Mouse (Mus musculus): ENCODE measurements at regions not wholly inside any gene's neighbourhood (a gene's known extent, or its start where the extent isn't known, plus 50 kb on each side); places are given as distances from the start of the nearest gene placed in this dataset.

DNA sequence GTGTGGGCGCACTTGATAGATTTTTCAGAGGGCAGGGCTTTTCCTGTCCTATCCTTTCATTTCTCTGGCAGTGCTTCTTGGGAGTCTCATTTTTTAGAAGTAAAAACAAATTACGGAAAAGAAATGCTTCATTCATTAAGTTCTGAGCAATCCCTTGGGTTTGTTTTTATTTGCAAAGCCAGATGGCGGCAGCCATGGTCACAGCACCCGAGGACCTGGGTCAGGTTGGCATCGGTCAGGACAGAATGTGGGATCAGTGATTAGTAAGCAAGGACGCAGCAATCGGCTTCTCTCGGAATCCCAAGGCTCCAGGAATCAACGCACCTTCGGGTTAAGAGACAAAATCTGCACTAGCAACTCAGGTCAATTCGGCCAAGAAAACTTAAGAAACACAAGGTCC, 70.8 kb upstream of the Gnaq start:
- Histone ChIP-seq H3K9me3 (replicated peaks; ENCODE audit: low read length) (no peaks in the 10 kb centered on the region), H3K36me3 (ENCODE audit: insufficient read depth, low read length) (no peaks in the 10 kb centered on the region), H3K4me1 (replicated peaks; ENCODE audit: insufficient read depth, low read length) (no peaks in the 10 kb centered on the region), H3K4me3 (replicated peaks; ENCODE audit: low read depth, low read length) (no peak overlapping the region), H3K9ac (ENCODE audit: low read depth, low read length) (no peak overlapping the region), H3K27ac (no peak overlapping the region), H3K4me2 (ENCODE audit: low read length) (peak overlapping the region; percentile 44), H3K27me3 (ENCODE audit: insufficient read depth, low read length) (no peaks in the 10 kb centered on the region)
- 36% methylated on average over 11 of the region's 11 CpGs for WGBS
- DNase-seq (ENCODE audit: low spot score) (peak; percentile 72), ATAC-seq (replicated peaks; ENCODE audit: low FRiP score, low read depth) (no peak)
- no peak for TF ChIP-seq CTCF (IDR thresholded peaks at IDR 0.05; ENCODE audit: low read depth)

DNA sequence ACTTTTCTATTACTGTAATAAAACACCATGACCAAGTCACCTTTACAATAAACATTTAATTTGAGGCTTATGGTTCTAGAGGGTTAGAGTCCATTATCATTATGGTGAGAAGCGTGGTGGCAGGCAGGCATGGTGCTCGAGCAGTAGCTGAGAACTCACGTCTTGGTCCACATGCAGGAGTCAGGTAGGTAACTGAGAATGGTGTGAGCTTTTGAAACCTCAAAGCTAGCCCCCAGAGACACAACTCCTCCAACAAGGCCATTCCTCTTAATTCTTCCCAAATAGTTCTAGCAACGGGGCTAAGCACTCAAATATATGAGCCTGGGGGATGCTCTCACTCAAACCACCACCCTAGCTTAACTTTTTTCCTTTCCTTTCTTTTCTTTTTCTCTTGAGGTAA, 73.6 kb upstream of the Gnaq start:
- H3K4me3 ChIP-seq (replicated peaks; ENCODE audit: low read depth, low read length) = no peak overlapping the region
- DNase-seq (ENCODE audit: low spot score) = no peak
- no peak for TF ChIP-seq CTCF (IDR thresholded peaks at IDR 0.05; ENCODE audit: low read depth)
- H3K9ac ChIP-seq (ENCODE audit: low read depth, low read length) = no peak overlapping the region
- no peaks in the 10 kb centered on the region for H3K9me3 ChIP-seq (replicated peaks; ENCODE audit: low read length)
- no peak overlapping the region for H3K4me2 ChIP-seq (ENCODE audit: low read length)
- H3K27ac ChIP-seq = no peak overlapping the region
- H3K36me3 ChIP-seq (ENCODE audit: insufficient read depth, low read length) = no peaks in the 10 kb centered on the region
- 91% methylated on average over 4 of the region's 4 CpGs for WGBS
- ATAC-seq (replicated peaks; ENCODE audit: low FRiP score, low read depth) = no peak
- no peaks in the 10 kb centered on the region for H3K27me3 ChIP-seq (ENCODE audit: insufficient read depth, low read length)
- H3K4me1 ChIP-seq (replicated peaks; ENCODE audit: insufficient read depth, low read length) = no peaks in the 10 kb centered on the region

DNA sequence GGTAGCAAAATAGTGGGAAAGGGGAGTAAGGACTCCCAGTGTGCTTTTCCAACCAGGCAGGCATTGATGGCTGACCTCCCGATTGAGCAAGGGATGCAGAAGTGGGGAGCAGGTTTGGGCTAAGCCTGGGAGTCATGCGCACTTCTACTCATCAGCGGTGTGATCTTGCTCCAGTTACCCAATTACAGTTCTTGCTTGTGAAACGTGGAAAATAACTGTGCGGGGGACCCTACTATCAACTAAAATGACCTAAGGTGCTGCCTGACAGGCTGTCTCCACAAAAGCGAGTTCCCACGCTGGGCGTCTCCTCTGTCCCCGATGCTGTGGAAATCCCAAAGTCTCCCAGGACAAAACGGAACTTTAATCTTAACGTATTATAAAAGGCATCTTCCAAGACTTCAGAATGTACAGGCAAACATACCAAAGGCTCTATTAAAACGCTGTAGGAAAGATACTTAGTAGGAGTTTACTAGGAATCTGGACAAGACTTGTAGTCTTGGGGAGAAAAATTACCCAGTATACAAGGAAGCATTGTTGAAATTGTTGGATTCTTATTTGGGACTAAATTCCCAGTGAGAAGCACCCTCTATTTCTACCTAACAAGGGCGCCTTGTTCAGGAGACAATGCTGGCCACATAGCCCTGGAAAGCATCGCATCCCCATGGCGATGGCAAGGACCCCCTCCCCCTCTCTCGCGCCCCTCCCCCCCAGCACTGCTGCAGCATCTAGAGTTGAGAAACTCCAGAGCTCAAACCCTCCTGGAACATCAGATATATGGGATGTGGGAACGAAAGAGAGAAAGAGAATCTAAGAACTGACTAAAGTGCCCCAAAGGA, 65.6 kb upstream of the Cep78 start:
- no peak overlapping the region for H3K9ac ChIP-seq (ENCODE audit: low read depth, low read length)
- DNase-seq (ENCODE audit: low spot score) = no peak
- TF ChIP-seq CTCF (IDR thresholded peaks at IDR 0.05; ENCODE audit: low read depth) = no peak

DNA sequence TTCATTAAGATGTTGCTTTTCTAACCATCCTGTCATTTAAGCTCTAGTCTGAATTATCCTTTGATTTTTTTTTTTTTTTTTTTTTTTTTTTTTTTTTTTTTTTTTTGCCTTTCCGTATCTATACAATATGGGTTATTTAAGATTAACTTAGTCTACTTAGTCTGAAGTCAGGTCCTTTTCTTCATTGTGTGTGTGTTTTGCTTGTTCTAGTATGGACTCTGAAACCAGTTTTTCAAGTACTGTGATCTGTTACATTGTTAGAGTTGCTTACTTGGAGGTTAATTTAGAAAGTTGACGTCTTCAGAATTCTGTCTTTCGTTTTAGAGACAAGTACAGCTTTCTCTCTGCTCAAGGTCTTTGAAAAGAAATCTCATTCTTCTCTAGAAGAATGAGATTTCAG, 64.9 kb upstream of the Cep78 start:
- H3K4me1 ChIP-seq (replicated peaks; ENCODE audit: insufficient read depth, low read length) = no peaks in the 10 kb centered on the region
- no peaks in the 10 kb centered on the region for H3K9me3 ChIP-seq (replicated peaks; ENCODE audit: low read length)
- H3K36me3 ChIP-seq (ENCODE audit: insufficient read depth, low read length) = no peaks in the 10 kb centered on the region
- ATAC-seq (replicated peaks; ENCODE audit: low FRiP score, low read depth) (no peak), DNase-seq (ENCODE audit: low spot score) (no peak)
- H3K4me2 ChIP-seq (ENCODE audit: low read length) = peak overlapping the region; percentile 57
- H3K27me3 ChIP-seq (ENCODE audit: insufficient read depth, low read length) = no peaks in the 10 kb centered on the region
- no peak for TF ChIP-seq CTCF (IDR thresholded peaks at IDR 0.05; ENCODE audit: low read depth)
- H3K27ac ChIP-seq = no peak overlapping the region
- 48% methylated on average over 3 of the region's 3 CpGs for WGBS
- H3K4me3 ChIP-seq (replicated peaks; ENCODE audit: low read depth, low read length) = peak overlapping the region; percentile 18
- H3K9ac ChIP-seq (ENCODE audit: low read depth, low read length) = no peak overlapping the region

More for the DNA sequence above, 65.6 kb upstream of the Cep78 start:
- H3K4me2 ChIP-seq (ENCODE audit: low read length) = peak overlapping the region; percentile 57
- no peaks in the 10 kb centered on the region for H3K36me3 ChIP-seq (ENCODE audit: insufficient read depth, low read length)
- H3K27ac ChIP-seq = no peak overlapping the region
- H3K9me3 ChIP-seq (replicated peaks; ENCODE audit: low read length) = no peaks in the 10 kb centered on the region
- no peaks in the 10 kb centered on the region for H3K27me3 ChIP-seq (ENCODE audit: insufficient read depth, low read length)
- no peaks in the 10 kb centered on the region for H3K4me1 ChIP-seq (replicated peaks; ENCODE audit: insufficient read depth, low read length)
- H3K4me3 ChIP-seq (replicated peaks; ENCODE audit: low read depth, low read length) = peak overlapping the region; percentile 18
- ATAC-seq (replicated peaks; ENCODE audit: low FRiP score, low read depth) = no peak
- WGBS = 30% methylated on average over 18 of the region's 18 CpGs

DNA sequence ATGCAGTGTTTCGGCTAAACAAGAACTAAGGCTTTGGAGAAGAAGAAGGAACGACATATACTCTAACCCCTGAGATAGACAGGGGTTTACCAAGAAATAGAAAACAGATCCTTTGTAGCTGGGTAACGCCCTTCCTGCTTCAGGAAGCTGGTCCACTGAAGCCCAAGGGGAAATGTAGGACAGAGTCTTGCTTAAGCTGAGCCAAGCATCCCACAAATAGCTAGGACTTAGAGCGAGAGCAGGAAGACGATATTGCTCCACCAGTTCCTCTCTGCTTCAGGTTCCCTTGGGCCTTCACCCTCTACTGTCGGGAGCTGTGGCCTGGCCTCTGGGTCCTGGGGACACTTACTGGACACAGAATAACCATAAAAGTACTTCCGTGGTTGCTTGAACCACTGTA, 62.2 kb upstream of the Cep78 start:
- Histone ChIP-seq H3K4me2 (ENCODE audit: low read length) (no peak overlapping the region), H3K27me3 (ENCODE audit: insufficient read depth, low read length) (no peaks in the 10 kb centered on the region), H3K4me1 (replicated peaks; ENCODE audit: insufficient read depth, low read length) (no peaks in the 10 kb centered on the region), H3K9ac (ENCODE audit: low read depth, low read length) (no peak overlapping the region), H3K4me3 (replicated peaks; ENCODE audit: low read depth, low read length) (no peak overlapping the region), H3K27ac (no peak overlapping the region), H3K9me3 (replicated peaks; ENCODE audit: low read length) (no peaks in the 10 kb centered on the region), H3K36me3 (ENCODE audit: insufficient read depth, low read length) (no peaks in the 10 kb centered on the region)
- DNase-seq (ENCODE audit: low spot score) = no peak
- no peak for TF ChIP-seq CTCF (IDR thresholded peaks at IDR 0.05; ENCODE audit: low read depth)
- no peak for ATAC-seq (replicated peaks; ENCODE audit: low FRiP score, low read depth)
- 77% methylated on average over 7 of the region's 7 CpGs for WGBS

DNA sequence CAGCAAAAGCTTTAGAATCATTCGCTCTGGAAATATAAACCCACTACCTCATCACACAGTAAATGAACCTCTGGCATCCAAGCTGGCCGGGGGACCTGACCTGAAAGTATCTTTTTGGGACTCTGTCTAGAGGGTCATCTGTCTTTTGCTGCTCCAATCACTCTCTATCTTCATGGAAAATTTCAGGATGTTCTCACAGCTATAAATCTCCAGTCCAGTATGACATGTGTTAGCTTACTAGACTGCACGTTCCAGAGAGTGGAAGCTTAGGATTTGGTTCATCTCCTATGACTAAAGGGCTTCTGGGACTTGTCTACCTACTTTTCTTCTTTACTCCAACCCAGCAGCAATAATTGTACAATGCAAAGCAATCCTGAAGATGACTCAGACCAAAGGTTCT, 60.5 kb upstream of the Cep78 start:
- no peak overlapping the region for H3K9ac ChIP-seq (ENCODE audit: low read depth, low read length)
- H3K4me2 ChIP-seq (ENCODE audit: low read length) = no peak overlapping the region
- WGBS = 51% methylated on average over 3 of the region's 3 CpGs
- H3K27ac ChIP-seq = no peak overlapping the region
- no peak overlapping the region for H3K4me3 ChIP-seq (replicated peaks; ENCODE audit: low read depth, low read length)
- H3K9me3 ChIP-seq (replicated peaks; ENCODE audit: low read length) = no peaks in the 10 kb centered on the region
- DNase-seq (ENCODE audit: low spot score) (no peak), ATAC-seq (replicated peaks; ENCODE audit: low FRiP score, low read depth) (no peak)
- no peaks in the 10 kb centered on the region for H3K27me3 ChIP-seq (ENCODE audit: insufficient read depth, low read length)
- no peaks in the 10 kb centered on the region for H3K36me3 ChIP-seq (ENCODE audit: insufficient read depth, low read length)
- TF ChIP-seq CTCF (IDR thresholded peaks at IDR 0.05; ENCODE audit: low read depth) = no peak
- H3K4me1 ChIP-seq (replicated peaks; ENCODE audit: insufficient read depth, low read length) = no peaks in the 10 kb centered on the region

DNA sequence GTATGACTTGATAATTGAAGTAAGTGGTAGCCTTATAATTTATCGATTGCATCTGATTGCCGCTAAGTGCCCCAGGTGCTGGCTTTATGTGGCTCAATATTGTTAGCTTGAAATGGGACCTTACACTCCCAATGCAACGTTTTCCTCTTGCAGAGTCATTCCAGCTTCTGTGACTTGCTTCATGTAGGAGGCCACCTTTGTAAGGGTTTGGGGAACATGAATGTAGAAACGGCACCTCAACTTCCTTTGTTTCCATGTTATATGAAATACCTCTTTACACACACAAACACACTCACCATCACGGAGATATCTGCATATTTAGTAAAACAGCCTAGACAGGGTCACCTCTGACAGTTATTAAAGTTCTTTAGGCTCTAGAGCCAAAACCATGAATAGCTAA, 59.4 kb upstream of the Cep78 start:
- H3K36me3 ChIP-seq (ENCODE audit: insufficient read depth, low read length) = no peaks in the 10 kb centered on the region
- no peak for ATAC-seq (replicated peaks; ENCODE audit: low FRiP score, low read depth)
- TF ChIP-seq CTCF (IDR thresholded peaks at IDR 0.05; ENCODE audit: low read depth) = no peak
- DNase-seq (ENCODE audit: low spot score) = no peak
- H3K4me2 ChIP-seq (ENCODE audit: low read length) = no peak overlapping the region
- no peak overlapping the region for H3K27ac ChIP-seq
- H3K4me1 ChIP-seq (replicated peaks; ENCODE audit: insufficient read depth, low read length) = no peaks in the 10 kb centered on the region
- no peaks in the 10 kb centered on the region for H3K27me3 ChIP-seq (ENCODE audit: insufficient read depth, low read length)
- WGBS = 79% methylated on average over 5 of the region's 5 CpGs
- H3K9me3 ChIP-seq (replicated peaks; ENCODE audit: low read length) = no peaks in the 10 kb centered on the region
- no peak overlapping the region for H3K9ac ChIP-seq (ENCODE audit: low read depth, low read length)
- no peak overlapping the region for H3K4me3 ChIP-seq (replicated peaks; ENCODE audit: low read depth, low read length)

All from kidney, postnatal 0 days (tissue).